Mouse (Mus musculus) adrenal gland, postnatal 4 days (tissue): ENCODE results near the gene Kif5a. TPM values are rescaled to one million over a fixed set of nuclear protein-coding genes. Genes with fewer than 3 reads are reported as not detected.

Experiments used
- DNase-seq, 2 experiments: peaks; one replicate each; pipeline ENCODE4 v3.0.0; 2021 to 2022; ENCODE audit warnings: low spot score in 2 of 2, mixed read lengths in 2 of 2
- total RNA-seq, 2 experiments: library from RNA; stranded (reverse); gene quantifications; 2 replicates each; pipeline ENCODE4 v1.2.3; 2021

The Kif5a gene
- total RNA-seq, 2 experiments from 2014 or later = 23.5 to 28.4 TPM

- DNase-seq = no peak
Measured at GRCm38 (mm10) chr10:127225213-127225612, 37.9 kb downstream of the Kif5a start.

DNA sequence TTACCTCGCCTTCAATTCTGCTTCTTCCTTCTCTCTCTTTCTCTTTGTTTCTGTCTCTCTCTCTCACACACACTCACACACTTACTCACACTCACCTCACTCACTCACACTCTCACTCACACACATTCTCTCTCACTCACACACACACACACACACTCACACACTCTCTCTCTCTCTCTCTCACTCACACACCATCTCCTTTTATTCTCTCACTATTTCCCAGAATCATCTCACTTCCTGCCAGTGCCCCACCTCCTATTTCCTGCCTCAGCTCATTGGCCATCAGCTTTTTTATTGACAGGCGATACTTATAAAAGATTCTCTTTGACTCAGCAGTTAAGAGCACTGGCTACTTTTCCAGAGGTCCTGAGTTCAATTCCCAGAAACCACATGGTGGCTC, 44.8 kb downstream of the Kif5a start:
- DNase-seq = no peak

GRCm38 (mm10) chr10:127217177-127217576, 46.0 kb downstream of the Kif5a start:
- DNase-seq = no peak

GRCm38 (mm10) chr10:127216456-127216855, 46.7 kb downstream of the Kif5a start:
- no peak for DNase-seq

DNA sequence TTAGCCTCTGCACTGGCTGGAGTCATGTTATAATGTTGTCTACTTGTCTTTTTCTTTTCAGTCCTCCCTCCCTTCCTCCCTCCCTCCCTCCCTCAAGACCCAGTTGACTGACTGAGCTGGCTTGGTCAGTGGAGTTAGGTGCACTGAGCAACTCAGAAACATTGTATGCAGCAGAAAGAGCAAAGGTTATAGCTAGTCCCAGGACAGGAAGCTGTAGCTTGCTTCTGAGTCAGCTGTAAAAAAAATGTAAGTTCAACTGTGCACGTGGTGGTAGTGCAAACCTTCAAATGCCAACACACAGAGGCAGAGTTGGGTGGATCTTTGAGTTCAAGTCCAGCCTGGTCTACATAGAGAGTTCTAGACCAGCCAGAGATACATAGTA, 48.7 kb downstream of the Kif5a start:
- no peak for DNase-seq

DNA sequence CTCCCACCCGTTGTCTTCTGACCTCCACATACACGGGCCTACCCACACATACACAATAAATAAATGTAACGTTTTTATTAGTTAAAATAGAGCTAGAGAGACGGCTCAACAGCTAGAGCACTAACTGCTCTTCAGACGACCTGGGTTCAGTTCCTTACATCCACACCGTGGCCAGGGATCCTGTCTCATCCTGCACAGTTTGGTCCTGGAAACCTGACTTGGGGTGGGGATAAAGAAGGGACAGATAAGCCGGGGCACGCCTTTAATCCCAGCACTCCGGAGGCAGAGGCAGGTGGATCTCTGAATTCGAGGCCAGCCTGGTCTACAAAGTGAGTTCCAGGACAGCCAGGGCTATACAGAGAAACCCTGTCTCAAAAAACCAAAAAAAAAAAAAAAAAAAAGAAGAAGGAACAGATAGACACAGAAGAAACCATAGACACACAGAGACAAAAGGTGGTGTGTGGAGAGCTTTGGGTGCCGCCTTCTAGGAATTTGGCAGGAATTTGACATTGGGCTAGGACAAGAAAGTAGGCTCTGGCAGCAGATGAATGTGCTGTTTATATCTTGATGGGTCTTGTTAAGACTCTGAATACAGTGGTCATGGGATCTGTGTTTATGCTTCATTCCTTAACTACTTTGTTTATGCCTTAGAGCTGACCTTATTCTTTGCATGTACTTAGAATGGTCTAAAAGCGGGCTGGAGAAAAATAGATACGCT, 49.3 kb downstream of the Kif5a start:
- no peak for DNase-seq

DNA sequence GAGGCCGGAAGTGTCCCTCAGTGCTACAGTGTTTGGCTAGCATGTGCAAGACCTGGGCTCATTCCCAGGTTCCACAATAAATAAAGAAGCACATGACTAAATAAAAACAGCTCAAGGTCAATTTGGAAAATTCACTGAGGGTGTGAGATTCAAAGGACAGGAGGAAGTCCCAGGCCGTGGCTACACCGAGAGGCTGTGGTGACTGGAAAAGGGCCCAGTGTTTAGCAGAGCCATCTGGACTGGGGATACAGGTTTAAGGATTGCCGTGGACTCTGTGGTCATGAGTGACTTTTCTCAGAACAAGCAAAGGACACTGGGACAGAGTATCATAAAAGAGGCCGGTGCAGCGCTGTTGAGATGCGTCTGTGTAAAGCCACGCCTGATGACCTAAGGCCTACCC, 49.9 kb downstream of the Kif5a start:
- no peak for DNase-seq

GRCm38 (mm10) chr10:127211414-127211854, 51.7 kb downstream of the Kif5a start, which contains the start of gene Pip4k2c:
Pip4k2c (minus strand) TSS chr10:127211585.
- peak; percentile 77 to 83 for DNase-seq

DNA sequence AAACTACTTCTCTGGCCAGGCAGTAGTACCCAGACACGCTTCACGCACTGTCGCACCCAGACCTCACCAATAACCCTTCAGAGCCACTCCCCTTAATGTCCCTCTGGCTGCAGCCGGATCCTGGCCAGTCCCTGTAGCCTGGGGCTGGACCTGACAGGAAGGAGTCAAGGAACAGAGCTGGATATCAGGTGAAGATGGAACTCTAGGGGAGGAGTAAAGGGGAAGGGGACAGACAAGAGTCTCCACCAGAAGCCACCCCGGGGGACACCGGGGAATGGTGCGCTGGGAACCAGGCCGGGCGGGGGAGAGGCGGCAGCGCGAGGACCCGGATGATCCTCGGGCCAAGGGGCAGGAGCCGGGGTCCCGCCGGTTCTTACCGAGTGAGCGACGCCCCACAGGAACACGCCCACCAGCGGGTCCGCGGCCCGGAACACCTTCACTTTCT, 52.2 kb downstream of the Kif5a start:
- no peak for DNase-seq

DNA sequence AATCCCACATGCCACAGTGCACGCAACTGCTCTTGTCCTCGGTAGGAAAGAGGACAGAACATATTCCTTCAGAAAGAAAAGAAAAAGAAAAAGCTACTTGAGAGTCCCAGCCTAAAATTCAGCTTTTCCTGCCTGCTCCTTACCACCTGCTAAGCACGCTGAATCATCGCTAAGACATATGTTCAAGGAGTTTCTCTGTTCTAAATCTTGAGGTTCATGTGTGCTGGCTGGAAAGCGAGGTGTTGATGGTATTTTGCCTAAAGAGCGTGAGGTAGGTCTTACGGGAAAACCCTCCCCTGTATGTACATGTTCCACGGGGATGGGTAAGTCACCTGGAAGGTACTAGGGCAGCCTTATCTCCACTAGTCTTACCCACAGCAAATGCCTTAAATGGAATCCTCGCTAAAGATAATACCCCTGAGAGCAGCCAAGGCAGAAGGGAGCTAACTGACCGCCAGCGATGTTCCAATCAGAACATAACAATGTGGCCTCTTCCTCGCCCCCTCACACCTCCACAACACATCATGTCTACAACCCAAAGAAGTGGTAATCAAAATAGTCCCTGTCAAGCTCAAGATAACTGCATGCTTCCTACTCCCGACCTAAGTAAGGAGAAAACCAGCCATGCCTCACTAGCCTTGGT, 53.1 kb downstream of the Kif5a start:
- DNase-seq = no peak

DNA sequence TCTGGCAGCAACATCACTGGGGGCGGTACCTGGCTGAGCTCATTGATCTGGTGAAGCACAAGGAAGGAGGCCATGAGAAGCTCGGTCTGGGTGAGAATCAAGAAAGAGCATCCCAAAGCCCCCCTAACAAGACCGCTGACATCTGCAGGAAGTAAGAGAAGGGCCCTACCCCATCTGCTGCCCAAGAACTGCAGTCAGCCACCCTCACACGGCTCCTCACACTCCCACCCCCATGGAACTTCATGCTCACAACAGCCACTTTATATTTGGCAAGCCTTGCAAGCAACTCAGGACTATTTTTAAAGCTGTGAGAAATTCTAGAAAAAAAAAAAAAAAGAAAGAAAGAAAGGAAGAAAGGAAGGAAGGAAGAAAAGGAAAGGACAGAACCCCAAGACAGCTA, 54.2 kb downstream of the Kif5a start:
- DNase-seq = no peak

DNA sequence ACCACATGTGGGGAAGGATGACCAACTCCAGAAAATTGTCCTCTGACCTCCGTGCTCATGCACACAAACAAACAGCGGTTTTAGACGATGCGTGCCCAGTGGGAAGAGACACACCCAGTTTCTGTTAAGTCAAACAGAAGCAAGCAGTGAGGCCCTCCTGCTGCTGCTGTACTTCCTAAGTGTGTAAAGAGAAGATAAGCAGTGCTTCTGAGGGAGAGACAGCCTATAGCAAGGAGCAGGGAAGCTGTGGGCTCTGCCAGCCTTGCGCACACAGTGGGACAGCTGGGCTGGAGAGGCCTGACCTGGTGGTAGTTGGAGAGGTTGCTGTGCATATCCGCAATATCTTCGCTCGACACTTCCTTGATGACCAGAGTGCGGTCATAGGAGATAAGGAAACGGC, 57.8 kb downstream of the Kif5a start:
- no peak for DNase-seq

DNA sequence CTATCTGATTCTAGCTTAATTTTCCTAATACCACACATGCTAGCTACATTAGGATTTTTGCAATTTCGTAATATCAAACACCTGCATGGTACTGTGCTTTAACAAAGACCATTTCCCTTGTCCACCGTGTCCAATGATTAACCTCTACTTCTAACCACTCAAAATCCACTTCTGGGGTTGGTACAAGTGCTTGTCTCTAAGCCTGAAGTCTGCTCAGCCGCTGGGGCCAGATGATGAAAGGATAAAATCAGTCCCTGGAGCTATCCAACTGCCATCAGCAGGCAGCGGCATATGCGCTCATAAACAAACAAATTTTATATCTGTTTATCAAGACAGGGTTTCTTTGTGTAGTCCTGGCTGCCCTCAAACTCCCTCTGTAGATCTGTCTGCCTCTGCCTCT, 58.6 kb downstream of the Kif5a start:
- no peak for DNase-seq

- DNase-seq = no peak
Measured at GRCm38 (mm10) chr10:127203106-127203505, 60.0 kb downstream of the Kif5a start.

GRCm38 (mm10) chr10:127200279-127200678, 62.9 kb downstream of the Kif5a start:
- no peak for DNase-seq

DNA sequence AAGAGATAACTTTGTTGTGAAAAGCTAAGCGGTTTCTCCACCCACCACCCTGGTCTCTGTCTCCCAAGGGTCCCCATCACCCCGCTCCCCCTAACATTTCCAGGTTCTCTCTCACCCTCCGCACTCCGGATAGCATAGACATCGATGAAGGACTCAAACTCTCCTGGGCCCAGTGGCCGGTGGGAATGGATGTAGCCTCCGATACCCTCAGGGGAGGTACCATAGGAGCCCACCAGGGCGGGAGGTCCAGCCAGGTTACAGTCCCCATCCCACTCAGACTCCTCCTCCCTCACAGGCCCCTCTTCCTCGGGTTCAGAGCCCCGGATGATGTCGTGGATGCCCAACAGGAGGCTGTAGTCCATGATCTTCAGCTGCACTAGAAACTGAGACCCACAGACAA, 63.7 kb downstream of the Kif5a start:
- no peak for DNase-seq

GRCm38 (mm10) chr10:127199068-127199467, 64.1 kb downstream of the Kif5a start:
- DNase-seq = no peak

GRCm38 (mm10) chr10:127198492-127198891, 64.7 kb downstream of the Kif5a start:
- no peak for DNase-seq

- no peak for DNase-seq
Measured at GRCm38 (mm10) chr10:127197505-127198110, 65.5 kb downstream of the Kif5a start.

DNA sequence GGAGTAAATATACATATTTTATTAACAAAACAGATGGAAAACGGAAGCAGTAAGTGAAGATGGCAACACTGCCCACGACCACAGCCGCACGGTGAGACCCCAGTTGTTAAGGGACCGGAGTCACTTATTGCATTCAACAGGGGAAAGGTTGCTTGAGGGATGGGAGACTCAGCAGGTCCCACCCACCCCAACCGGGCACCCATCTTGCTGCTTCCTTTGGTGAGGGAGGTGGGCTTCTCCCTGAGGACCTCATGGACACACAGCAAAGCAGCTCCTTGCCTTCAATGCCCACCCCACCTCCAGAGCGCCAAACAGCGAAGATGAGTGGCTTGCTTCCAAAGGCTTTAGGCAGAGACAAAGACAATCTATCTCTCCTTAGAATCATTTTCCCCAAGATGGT, 66.0 kb downstream of the Kif5a start:
- no peak for DNase-seq

DNA sequence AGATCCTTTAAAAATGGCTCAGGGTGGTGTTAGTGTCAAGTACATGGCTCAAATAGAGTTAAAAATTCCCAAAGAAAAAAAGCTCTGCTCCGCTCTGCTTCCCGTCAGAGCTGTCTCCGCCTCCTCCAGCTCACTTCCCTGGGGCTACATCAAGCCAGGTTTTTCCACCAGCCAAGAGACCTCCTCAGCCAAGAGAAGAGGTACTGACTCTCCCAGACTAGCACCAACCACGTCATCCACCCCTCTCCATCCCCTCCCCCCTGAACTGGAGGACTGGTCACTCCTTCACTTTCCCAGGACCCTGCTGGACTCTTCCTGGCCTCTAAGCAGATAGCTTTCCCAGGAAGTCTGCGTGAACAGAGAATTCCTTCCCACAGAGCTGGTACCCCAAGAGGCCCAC, 66.8 kb downstream of the Kif5a start:
- peak in 1 of 2 experiments; percentile 27 for DNase-seq
